Mouse (Mus musculus) ES-E14 (cell line): Measurements from ENCODE around the gene 1600015I10Rik. TPM values are rescaled to one million over a fixed set of nuclear protein-coding genes. Genes with fewer than 3 reads are reported as not detected.

Experiments
- DNase-seq: peaks from one replicate; pipeline ENCODE4 v3.0.0-alpha.2; 2013; ENCODE audit warnings: low read depth, low spot score
- H3K27ac ChIP-seq: 2 replicates; pipeline ENCODE4 v1.5.1; 2012; ENCODE audit warnings: low read depth, mild to moderate bottlenecking, low read length, moderate library complexity, mixed read lengths; ENCODE audit not compliant: poor library complexity, insufficient read depth, severe bottlenecking
- H3K36me3 ChIP-seq: 2 replicates; pipeline ENCODE4 v1.6.1; 2012; ENCODE audit warnings: mild to moderate bottlenecking, low read length, moderate library complexity, mixed read lengths; ENCODE audit not compliant: control insufficient read depth, poor library complexity, insufficient read depth, severe bottlenecking
- H3K4me1 ChIP-seq, 2 experiments: fragments of 150-350 bp in 1 of 2; sonication (generic) in 1 of 2; 2 replicates each; pipeline ENCODE4 v1.6.1; 2012; ENCODE audit warnings: low read length in 2 of 2, mild to moderate bottlenecking in 1 of 2, mixed read lengths in 1 of 2; ENCODE audit not compliant: control insufficient read depth in 2 of 2, insufficient read depth in 2 of 2, poor library complexity in 1 of 2
- H3K4me3 ChIP-seq, 2 experiments: fragments of 150-350 bp in 1 of 2; sonication (generic) in 1 of 2; 2 replicates each; pipeline ENCODE4 v1.5.1; 2012; ENCODE audit warnings: low read length in 2 of 2, low read depth in 1 of 2, mild to moderate bottlenecking in 1 of 2, mixed read lengths in 1 of 2; ENCODE audit not compliant: insufficient read depth in 1 of 2, poor library complexity in 1 of 2, severe bottlenecking in 1 of 2
- H3K9ac ChIP-seq: 2 replicates; pipeline ENCODE4 v1.6.1; 2012; ENCODE audit warnings: low read depth, mild to moderate bottlenecking, low read length, mixed read lengths; ENCODE audit not compliant: poor library complexity, insufficient read depth, severe bottlenecking
- H3K9me3 ChIP-seq: fragments of 150-350 bp; sonication (generic); 2 replicates; pipeline ENCODE4 v1.6.1; 2012; ENCODE audit warnings: low read depth, mild to moderate bottlenecking, low read length; ENCODE audit not compliant: control insufficient read depth, insufficient read depth
- CHD2 ChIP-seq: IDR thresholded peaks from 2 replicates; pipeline ENCODE4 v1.6.1; 2014; ENCODE audit warnings: mild to moderate bottlenecking, low read depth, low read length, inconsistent platforms
- HCFC1 ChIP-seq: IDR thresholded peaks from 2 replicates; pipeline ENCODE4 v1.6.1; 2012; ENCODE audit warnings: low read length, inconsistent platforms, borderline replicate concordance; ENCODE audit not compliant: insufficient read depth
- MAFK ChIP-seq: IDR thresholded peaks from 2 replicates; pipeline ENCODE4 v1.6.1; 2014; ENCODE audit warnings: mild to moderate bottlenecking, low read depth, low read length, inconsistent platforms; ENCODE audit not compliant: insufficient read depth
- ZC3H11A ChIP-seq: IDR thresholded peaks from 2 replicates; pipeline ENCODE4 v1.6.1; 2012; ENCODE audit warnings: low read depth, mild to moderate bottlenecking, inconsistent platforms, low read length, borderline replicate concordance
- ZNF384 ChIP-seq: IDR thresholded peaks from 2 replicates; pipeline ENCODE4 v1.6.1; 2012; ENCODE audit warnings: low read depth, low read length, inconsistent platforms
- in situ Hi-C, 2 experiments: fragments of 600-800 bp; cut with MboI; formaldehyde crosslinking; loops; one replicate each; pipeline ENCODE4 v1.15.1; 2025; ENCODE audit warnings: low sequenced_read_pairs in 2 of 2, inconsistent platforms in 1 of 2; ENCODE audit not compliant: unreplicated experiment in 2 of 2
- total RNA-seq: library from RNA; depleted of rRNA; stranded (reverse); fragments of 300-350 nt; gene quantifications from 2 replicates; pipeline ENCODE4 v1.2.3, GENCODE M21; 2012

1600015I10Rik gene
- total RNA-seq, 1 experiment = not detected

DNA sequence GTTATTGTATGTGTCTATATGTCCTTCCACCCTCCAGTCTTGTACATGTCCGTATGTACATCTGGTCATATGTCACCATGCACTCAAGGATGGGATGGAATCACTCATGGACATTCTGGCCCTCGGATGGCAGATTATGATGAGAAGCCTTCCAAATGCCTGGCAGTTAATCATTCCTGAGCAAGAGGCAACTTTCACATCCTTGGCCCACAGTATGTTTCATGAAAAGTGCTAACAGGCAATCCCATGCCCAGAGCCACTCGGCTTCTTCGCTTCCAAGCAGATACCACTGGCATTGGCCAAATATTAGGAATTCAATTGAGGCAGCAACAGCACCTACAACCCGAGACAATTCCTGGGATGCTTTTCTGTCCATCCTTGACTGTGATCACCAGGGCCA is 21.0 kb downstream of the 1600015I10Rik start:
- Histone ChIP-seq H3K4me1 (no peaks in the 10 kb centered on the region), H3K9me3 (no peaks in the 10 kb centered on the region), H3K27ac (no peak overlapping the region), H3K36me3 (no peaks in the 10 kb centered on the region), H3K4me3 (no peak overlapping the region), H3K9ac (no peak overlapping the region)
- TF ChIP-seq ZC3H11A (no peak), MAFK (no peak), ZNF384 (no peak), HCFC1 (no peak), CHD2 (no peak)
- no peak for DNase-seq
- in situ Hi-C loops = no loop called here

DNA sequence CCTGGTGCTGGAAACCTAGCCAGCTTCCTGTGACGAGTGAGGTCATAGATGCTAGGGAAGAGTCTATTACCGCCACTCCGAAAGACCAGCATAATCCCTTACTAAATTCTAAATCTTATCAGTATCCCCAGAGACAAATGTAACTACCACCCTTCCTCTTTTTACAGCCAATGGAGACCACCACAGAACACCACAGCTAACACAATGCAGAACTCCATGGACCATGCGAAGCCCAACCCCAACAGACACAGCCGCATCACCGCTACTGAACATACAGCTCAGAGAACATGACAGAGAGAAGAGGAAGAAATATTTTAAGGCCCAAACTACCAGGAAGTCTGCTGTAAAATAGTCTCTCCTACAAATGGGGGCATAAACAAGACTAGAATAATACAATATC is 21.9 kb downstream of the 1600015I10Rik start:
- Histone ChIP-seq H3K4me3 (no peak overlapping the region), H3K9me3 (no peaks in the 10 kb centered on the region), H3K36me3 (no peaks in the 10 kb centered on the region), H3K4me1 (no peaks in the 10 kb centered on the region), H3K9ac (no peak overlapping the region), H3K27ac (no peak overlapping the region)
- DNase-seq = no peak
- in situ Hi-C loops = no loop called here
- TF ChIP-seq MAFK = no peak
- TF ChIP-seq ZNF384 = no peak
- TF ChIP-seq ZC3H11A = no peak
- TF ChIP-seq HCFC1 = no peak
- no peak for TF ChIP-seq CHD2

DNA sequence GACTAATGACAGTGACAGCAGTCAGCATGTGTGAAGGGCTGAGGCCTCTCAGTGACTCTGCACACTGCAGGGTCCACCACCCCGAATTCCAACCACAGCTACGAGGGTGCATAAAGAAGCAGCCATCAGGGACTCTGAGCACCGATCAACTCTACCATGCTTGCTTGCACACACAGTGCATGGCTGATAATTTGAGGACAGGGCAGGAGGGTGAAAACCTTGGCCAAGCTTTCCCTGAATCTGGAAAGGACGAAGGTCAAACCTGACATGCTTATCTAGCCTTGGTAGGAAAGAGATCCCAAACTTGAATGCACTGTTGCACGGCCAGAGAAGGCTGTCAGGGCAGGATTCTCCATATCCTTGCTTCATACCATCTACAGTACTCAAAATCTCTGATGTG is 23.5 kb downstream of the 1600015I10Rik start:
- in situ Hi-C loops = no loop called here
- no peak overlapping the region for H3K9ac ChIP-seq
- no peak overlapping the region for H3K4me3 ChIP-seq
- TF ChIP-seq HCFC1 (no peak), ZNF384 (no peak)
- no peaks in the 10 kb centered on the region for H3K9me3 ChIP-seq
- no peak overlapping the region for H3K27ac ChIP-seq
- no peaks in the 10 kb centered on the region for H3K4me1 ChIP-seq
- H3K36me3 ChIP-seq = no peaks in the 10 kb centered on the region
- no peak for DNase-seq

DNA sequence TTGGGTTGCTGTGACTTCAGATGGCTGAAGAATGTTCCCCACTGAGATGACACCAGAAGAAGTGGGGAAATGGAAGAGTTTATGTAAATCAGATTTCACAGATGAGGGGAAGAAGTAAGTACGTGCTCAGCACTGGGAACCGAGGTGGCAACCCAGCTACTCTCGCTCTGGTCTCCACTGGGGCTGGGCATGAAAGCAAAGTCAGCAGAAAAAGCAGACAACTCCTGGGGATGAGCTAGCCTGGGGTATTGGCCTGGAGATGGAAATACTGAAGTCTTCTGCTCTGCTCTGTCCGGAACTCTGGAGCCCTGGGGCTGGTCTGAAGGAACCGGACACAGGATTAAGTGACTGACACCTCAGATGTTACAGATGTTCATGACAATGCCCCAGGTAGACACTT is 24.5 kb downstream of the 1600015I10Rik start:
- in situ Hi-C loops = no loop called here
- DNase-seq = no peak

DNA sequence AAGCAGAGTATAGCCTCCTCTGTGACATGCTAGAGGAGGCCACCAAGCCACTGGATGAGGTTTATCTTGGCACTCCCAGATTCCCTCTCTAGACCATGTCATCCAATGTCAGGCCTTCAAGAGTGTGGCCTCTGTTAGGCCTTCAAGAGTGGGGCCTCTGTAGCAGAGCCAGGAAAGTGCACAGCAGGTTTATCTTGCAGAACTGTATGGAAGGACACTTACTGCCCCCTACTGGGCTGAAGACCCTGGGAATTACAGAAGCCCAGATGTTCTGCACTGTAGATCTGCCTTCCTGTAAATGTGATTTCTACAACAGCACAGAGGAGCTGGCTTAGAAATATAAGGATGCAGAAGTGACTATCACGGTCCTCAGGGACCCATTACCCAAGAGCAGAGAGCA is 25.3 kb downstream of the 1600015I10Rik start:
- H3K36me3 ChIP-seq = no peaks in the 10 kb centered on the region
- no peak overlapping the region for H3K27ac ChIP-seq
- no peaks in the 10 kb centered on the region for H3K4me1 ChIP-seq
- H3K9me3 ChIP-seq = no peaks in the 10 kb centered on the region
- TF ChIP-seq ZNF384 (no peak), MAFK (no peak), CHD2 (no peak), HCFC1 (no peak), ZC3H11A (no peak)
- no peak for DNase-seq
- in situ Hi-C loops = no loop called here
- H3K4me3 ChIP-seq = no peak overlapping the region
- H3K9ac ChIP-seq = no peak overlapping the region

More for the DNA sequence above, 24.5 kb downstream of the 1600015I10Rik start:
- Histone ChIP-seq H3K36me3 (no peaks in the 10 kb centered on the region), H3K27ac (no peak overlapping the region), H3K4me3 (no peak overlapping the region), H3K9ac (no peak overlapping the region), H3K4me1 (no peaks in the 10 kb centered on the region), H3K9me3 (no peaks in the 10 kb centered on the region)
- TF ChIP-seq MAFK (no peak), ZC3H11A (no peak), HCFC1 (no peak), CHD2 (no peak), ZNF384 (no peak)
